30 mouse cellular contexts compared by ENCODE assay signal in the genomic region with DNA sequence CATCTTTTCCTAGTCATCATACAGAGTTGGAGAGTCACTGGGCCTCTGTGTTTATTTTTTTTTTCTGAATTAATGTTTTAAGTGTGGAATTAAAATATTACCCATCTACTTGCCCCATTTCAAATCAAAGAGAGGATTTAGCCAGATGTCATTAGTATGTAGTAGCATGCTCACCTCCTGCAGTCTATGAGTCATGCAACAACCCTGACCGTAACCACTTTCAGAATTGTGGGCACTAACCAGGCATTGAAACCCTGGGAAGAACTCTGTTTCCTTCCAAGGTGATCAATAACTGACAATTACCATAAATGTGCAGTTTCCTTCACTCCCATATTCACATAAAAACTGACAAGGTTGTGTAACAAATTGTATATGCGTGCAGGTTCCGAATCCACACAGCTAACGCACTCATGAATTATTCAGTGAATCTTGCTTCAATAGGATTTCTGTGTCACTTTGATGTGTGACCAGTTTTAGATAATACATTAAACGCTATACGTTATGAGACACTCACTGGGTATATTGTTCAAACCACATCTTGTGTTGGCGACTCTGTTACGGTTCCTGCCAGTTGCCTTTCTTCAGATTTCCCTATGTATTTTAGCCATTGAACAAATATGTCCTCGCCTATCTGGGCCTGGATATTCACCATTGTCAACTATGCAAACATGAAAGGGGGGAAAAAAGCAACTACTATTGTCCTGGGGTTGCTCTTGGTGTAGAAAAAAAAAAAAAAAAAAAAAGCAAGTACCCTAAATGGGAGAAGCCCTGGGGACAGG.
DNase-seq lines count a peak whose midpoint lies in the region; ATAC-seq lines count a peak whose summit lies in the region.
"Had no signal": no experiment of that assay in that cellular context is flagged by ENCODE, and none has a peak within 500 bp of the region (broad histone marks: within the 10 kb centered on the region; RNA-seq: fewer than 3 reads in every experiment).

No protein-coding gene starts in this region.

- no peak overlapping the region for H3K4me2 ChIP-seq in forebrain, embryonic 11.5 days (ENCODE audit: low read depth, low read length, severe bottlenecking)
- no peak overlapping the region for H3K4me2 ChIP-seq in hindbrain, embryonic 13.5 days
- no peak overlapping the region for H3K4me2 ChIP-seq in hindbrain, embryonic 16.5 days (ENCODE audit: low read length)
- no peak overlapping the region for H3K4me2 ChIP-seq in neural tube, embryonic 12.5 days (replicated peaks)
- H3K4me2 ChIP-seq: embryonic facial prominence, embryonic 13.5 days; heart, embryonic 11.5 days; kidney, embryonic 15.5 days; limb, embryonic 13.5 days; liver, embryonic 11.5 days had no signal

- H3K36me3 ChIP-seq in forebrain, embryonic 11.5 days (ENCODE audit: control insufficient read depth, insufficient read depth, low read length): no peaks in the 10 kb centered on the region
- H3K36me3 ChIP-seq in forebrain, embryonic 10.5 days (replicated peaks): no peaks in the 10 kb centered on the region
- H3K36me3 ChIP-seq in hindbrain, embryonic 13.5 days: no peaks in the 10 kb centered on the region
- H3K36me3 ChIP-seq in hindbrain, embryonic 16.5 days (ENCODE audit: control insufficient read depth, insufficient read depth, low read length): no peaks in the 10 kb centered on the region
- no peaks in the 10 kb centered on the region for H3K36me3 ChIP-seq in neural tube, embryonic 12.5 days
- H3K36me3 ChIP-seq: embryonic facial prominence, embryonic 13.5 days; G1E; kidney, embryonic 15.5 days; limb, embryonic 13.5 days had no signal

- no peaks in the 10 kb centered on the region for H3K9me3 ChIP-seq in forebrain, embryonic 11.5 days (ENCODE audit: control insufficient read depth, low read length)
- no peaks in the 10 kb centered on the region; the same call in 1 of the 2 replicates for H3K9me3 ChIP-seq in forebrain, embryonic 10.5 days
- peaks cover 4% of the 10 kb centered on the region for H3K9me3 ChIP-seq in hindbrain, embryonic 13.5 days
- H3K9me3 ChIP-seq in hindbrain, embryonic 16.5 days (ENCODE audit: control insufficient read depth, low read length): no peaks in the 10 kb centered on the region
- no peaks in the 10 kb centered on the region for H3K9me3 ChIP-seq in neural tube, embryonic 12.5 days
- H3K9me3 ChIP-seq: embryonic facial prominence, embryonic 13.5 days; G1E; kidney, embryonic 15.5 days; limb, embryonic 13.5 days had no signal

- peak; percentile 72; the same call in 1 of the 2 replicates for ATAC-seq in forebrain, embryonic 11.5 days (replicated peaks; ENCODE audit: low FRiP score)
- ATAC-seq in hindbrain, embryonic 13.5 days (ENCODE audit: low FRiP score): peak; percentile 43
- ATAC-seq in hindbrain, embryonic 16.5 days: no peak
- ATAC-seq in neural tube, embryonic 12.5 days (ENCODE audit: low FRiP score, low read depth): peak; percentile 74; the same call in 1 of the 2 replicates
- ATAC-seq: forebrain, embryonic 16.5 days; intestine, postnatal 0 days had no signal

- no peaks in the 10 kb centered on the region for H3K4me1 ChIP-seq in forebrain, embryonic 11.5 days (replicated peaks; ENCODE audit: control insufficient read depth, insufficient read depth, low read length)
- peaks cover 10% of the 10 kb centered on the region for H3K4me1 ChIP-seq in forebrain, embryonic 10.5 days
- peaks cover 5% of the 10 kb centered on the region for H3K4me1 ChIP-seq in hindbrain, embryonic 13.5 days (replicated peaks)
- no peaks in the 10 kb centered on the region for H3K4me1 ChIP-seq in hindbrain, embryonic 16.5 days (ENCODE audit: control insufficient read depth, insufficient read depth, low read depth, low read length)
- peaks cover 4% of the 10 kb centered on the region; the same call in 1 of the 2 replicates for H3K4me1 ChIP-seq in neural tube, embryonic 12.5 days
- H3K4me1 ChIP-seq: embryonic facial prominence, embryonic 13.5 days; kidney, embryonic 15.5 days; limb, embryonic 13.5 days had no signal

- H3K27me3 ChIP-seq in forebrain, embryonic 11.5 days (ENCODE audit: control insufficient read depth, insufficient read depth, low read length): no peaks in the 10 kb centered on the region
- no peaks in the 10 kb centered on the region for H3K27me3 ChIP-seq in forebrain, embryonic 10.5 days (ENCODE audit: poor library complexity, severe bottlenecking)
- no peaks in the 10 kb centered on the region for H3K27me3 ChIP-seq in hindbrain, embryonic 13.5 days
- no peaks in the 10 kb centered on the region for H3K27me3 ChIP-seq in hindbrain, embryonic 16.5 days (replicated peaks; ENCODE audit: control insufficient read depth, insufficient read depth, low read length)
- H3K27me3 ChIP-seq in neural tube, embryonic 12.5 days (replicated peaks): no peaks in the 10 kb centered on the region
- H3K27me3 ChIP-seq: embryonic facial prominence, embryonic 13.5 days; kidney, embryonic 15.5 days; limb, embryonic 13.5 days had no signal

- no peak overlapping the region for H3K9ac ChIP-seq in forebrain, embryonic 11.5 days (ENCODE audit: low read length)
- no peak overlapping the region for H3K9ac ChIP-seq in hindbrain, embryonic 13.5 days
- H3K9ac ChIP-seq in hindbrain, embryonic 16.5 days (ENCODE audit: low read depth, low read length): no peak overlapping the region
- H3K9ac ChIP-seq in neural tube, embryonic 12.5 days: no peak overlapping the region
- H3K9ac ChIP-seq: embryonic facial prominence, embryonic 13.5 days; kidney, embryonic 15.5 days; limb, embryonic 13.5 days had no signal

- no peak overlapping the region for H3K4me3 ChIP-seq in forebrain, embryonic 11.5 days (ENCODE audit: low read depth, low read length)
- H3K4me3 ChIP-seq in forebrain, embryonic 10.5 days: no peak overlapping the region
- no peak overlapping the region for H3K4me3 ChIP-seq in hindbrain, embryonic 13.5 days
- H3K4me3 ChIP-seq in hindbrain, embryonic 16.5 days (ENCODE audit: low read length): no peak overlapping the region
- H3K4me3 ChIP-seq in neural tube, embryonic 12.5 days: no peak overlapping the region
- H3K4me3 ChIP-seq: embryonic facial prominence, embryonic 13.5 days; gastrocnemius, adult 2 months; kidney, embryonic 15.5 days; layer of hippocampus, adult 2 months; left cerebral cortex, adult 2 months; limb, embryonic 13.5 days had no signal

- H3K27ac ChIP-seq in forebrain, embryonic 11.5 days (ENCODE audit: low read depth, low read length): no peak overlapping the region
- no peak overlapping the region for H3K27ac ChIP-seq in forebrain, embryonic 10.5 days
- H3K27ac ChIP-seq in hindbrain, embryonic 13.5 days: no peak overlapping the region
- H3K27ac ChIP-seq in hindbrain, embryonic 16.5 days (ENCODE audit: low read depth, low read length): no peak overlapping the region
- H3K27ac ChIP-seq in neural tube, embryonic 12.5 days: no peak overlapping the region
- H3K27ac ChIP-seq: embryonic facial prominence, embryonic 13.5 days; gastrocnemius, adult 2 months; kidney, embryonic 15.5 days; layer of hippocampus, adult 2 months; left cerebral cortex, adult 2 months; limb, embryonic 13.5 days had no signal

- DNase-seq in forebrain, embryonic 11.5 days (ENCODE audit: low spot score): no peak
- no peak for DNase-seq in forebrain, embryonic 10.5 days (ENCODE audit: extremely low spot score, low spot score)
- no peak for DNase-seq in neural tube, embryonic 10.5 days (ENCODE audit: extremely low spot score, low spot score)
- peak; percentile 22 for DNase-seq in retina, postnatal 1 day
- DNase-seq in kidney, adult 18-20 months: no peak
- DNase-seq: adrenal gland, adult 8-10 months; cerebellum, adult 11 months; cerebellum, adult 9-10 months; cerebellum, postnatal 36 days; gastrocnemius, adult 2 months; gastrocnemius, postnatal 36 days; heart, adult 18-20 months; heart, postnatal 36 days; kidney, postnatal 36 days; lung, postnatal 36 days; thymus, adult 2 months; thymus, postnatal 36 days had no signal

- 54% methylated on average over 9 of the region's 9 CpGs for WGBS in forebrain, embryonic 11.5 days
- 82% methylated on average over 9 of the region's 9 CpGs for WGBS in forebrain, embryonic 10.5 days
- WGBS in hindbrain, embryonic 13.5 days: 27% methylated on average over 9 of the region's 9 CpGs
- WGBS in hindbrain, embryonic 16.5 days: 33% methylated on average over 9 of the region's 9 CpGs
- 36% methylated on average over 9 of the region's 9 CpGs for WGBS in neural tube, embryonic 12.5 days
